Mouse (Mus musculus) c-Kit-positive CD71-negative TER-119-negative erythroid progenitor cells, embryonic 14.5 days (primary cell): ENCODE data around the gene Tenm1.

Experiments used
- DNase-seq: peaks from one replicate; pipeline ENCODE4 v3.0.0-alpha.2; 2013; ENCODE audit warnings: low read depth

Tenm1 gene

DNA sequence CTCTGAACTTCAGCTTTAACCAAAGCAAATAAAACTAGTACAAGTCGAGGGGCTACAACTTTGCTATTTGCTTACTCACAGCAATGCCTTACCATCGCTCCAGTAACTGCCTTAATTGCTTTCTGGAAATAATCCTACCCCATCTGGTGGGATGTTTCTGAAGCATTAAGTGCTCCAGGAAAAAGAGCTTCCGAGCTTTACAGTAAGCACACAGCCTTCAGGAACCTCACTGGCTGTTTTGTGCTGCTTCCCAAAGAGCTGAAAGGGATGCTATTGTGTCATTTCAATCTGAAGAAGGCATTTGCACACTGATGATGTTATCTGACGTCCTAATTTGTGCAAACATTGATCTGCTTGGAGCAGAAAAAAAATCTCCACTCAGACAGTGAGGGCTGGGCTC is 647.4 kb downstream of the Tenm1 start:
- DNase-seq: no peak

DNA sequence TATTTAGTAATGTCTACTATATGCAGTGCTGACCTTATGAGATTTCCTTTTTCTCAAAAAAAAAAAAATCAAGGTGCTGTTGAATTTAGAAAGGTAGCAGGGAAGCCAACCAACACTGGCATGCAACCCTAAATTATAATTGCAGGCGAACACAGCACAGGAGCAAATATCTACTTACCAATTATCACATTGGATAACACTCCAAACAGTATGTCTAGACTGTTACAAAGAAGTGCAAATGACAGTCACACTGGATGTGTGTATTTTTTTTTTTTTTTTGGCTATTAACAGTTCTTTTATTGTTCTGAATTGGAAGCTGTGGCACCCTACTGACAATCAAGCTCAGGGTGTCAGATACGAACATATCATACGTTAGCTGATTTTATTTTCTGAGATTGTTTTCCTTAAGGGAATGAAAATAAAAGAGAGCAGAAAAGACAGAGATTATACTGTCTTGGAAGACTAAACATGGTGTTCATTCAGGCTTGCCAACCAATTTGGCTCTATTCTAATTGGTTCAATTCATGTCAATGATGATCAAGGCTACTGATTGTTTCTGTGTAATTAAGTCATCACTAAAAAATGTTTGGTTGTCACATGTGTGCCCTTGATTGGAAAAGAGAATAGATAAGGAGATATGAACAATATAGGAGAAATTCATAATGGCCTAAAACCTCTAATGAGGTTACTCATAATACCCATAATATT is 710.7 kb downstream of the Tenm1 start:
- no peak for DNase-seq

GRCm38 (mm10) chrX:42700291-42700690 is 728.6 kb downstream of the Tenm1 start:
- no peak for DNase-seq

DNA sequence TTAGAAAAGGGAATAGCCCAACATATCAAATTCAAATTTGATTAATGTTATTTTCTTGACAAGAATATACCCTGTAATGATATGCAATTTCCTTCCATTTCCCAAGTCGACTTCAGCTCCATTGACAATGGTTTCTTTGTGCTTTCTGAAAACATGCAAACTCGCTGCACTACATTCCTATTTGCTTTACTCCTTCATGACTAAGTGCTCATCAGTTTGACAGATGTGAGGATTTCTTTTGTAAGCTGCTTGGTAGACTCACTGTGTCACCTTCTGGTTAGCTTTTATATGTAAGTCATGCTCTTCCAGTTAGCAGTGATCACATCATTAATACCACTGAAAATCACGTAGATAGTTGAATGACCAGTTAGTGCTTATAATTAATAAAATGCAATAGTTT is 781.8 kb downstream of the Tenm1 start:
- no peak for DNase-seq

- DNase-seq: no peak
Observed at GRCm38 (mm10) chrX:42580521-42580920, 848.4 kb downstream of the Tenm1 start.

GRCm38 (mm10) chrX:42558683-42559082 is 870.2 kb downstream of the Tenm1 start:
- DNase-seq: no peak

DNA sequence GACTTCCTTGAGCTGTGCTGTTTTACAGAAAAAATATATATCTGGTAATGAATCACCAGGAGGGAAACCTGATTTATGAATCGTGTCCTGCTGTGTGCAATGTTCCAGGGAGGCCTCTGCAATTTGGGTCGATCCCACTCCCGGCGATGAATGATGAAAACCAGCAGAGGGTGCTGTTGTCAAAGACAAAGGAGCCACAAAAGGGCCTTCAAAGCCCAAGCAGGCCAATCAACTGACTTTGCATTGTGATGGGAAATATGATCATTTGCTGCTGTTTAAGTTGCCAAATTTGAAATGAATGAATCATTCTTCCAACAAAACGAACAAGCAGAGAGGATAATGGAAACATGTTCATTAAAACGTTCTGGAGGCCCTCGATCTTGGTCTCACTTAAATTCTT is 871.6 kb downstream of the Tenm1 start:
- DNase-seq: peak; percentile 13

DNA sequence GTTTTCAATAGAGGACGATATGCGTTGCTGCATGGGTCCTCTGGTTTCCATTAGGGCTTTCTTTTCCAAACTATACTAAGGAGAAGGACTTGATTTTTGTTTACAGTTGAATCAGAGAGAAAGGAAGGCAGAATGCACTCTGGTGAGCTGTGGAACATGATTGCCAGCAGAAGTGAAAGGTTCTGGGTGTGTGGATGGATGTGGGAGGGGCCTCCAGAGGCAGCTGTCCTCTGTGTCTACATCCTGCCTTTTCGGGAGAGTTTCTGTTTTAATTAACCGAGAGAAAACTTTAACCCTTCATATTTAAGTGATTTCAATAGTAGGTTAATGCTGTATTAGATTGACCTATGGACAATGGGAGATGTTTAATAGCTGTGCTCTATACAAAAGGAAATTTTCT is 880.4 kb downstream of the Tenm1 start:
- DNase-seq: no peak

DNA sequence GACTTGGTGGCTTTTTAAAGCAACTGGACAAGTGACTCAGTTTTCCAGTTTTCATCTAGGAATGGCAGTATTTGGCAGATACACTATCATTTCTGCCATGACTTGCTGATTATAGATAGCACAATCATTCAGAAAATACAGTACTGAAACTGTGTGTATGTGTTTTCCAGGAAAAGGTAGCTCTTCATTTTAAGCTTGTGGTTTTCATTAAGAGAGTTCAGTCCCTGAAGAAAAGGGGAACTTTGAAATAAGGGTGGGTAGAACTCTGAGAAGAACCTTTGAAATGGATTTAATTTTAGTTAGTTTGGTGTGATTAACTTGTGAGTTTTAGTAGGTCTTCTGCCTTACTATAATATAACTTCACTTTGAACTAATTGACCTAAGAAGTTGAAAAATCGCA is 883.9 kb downstream of the Tenm1 start:
- no peak for DNase-seq

DNA sequence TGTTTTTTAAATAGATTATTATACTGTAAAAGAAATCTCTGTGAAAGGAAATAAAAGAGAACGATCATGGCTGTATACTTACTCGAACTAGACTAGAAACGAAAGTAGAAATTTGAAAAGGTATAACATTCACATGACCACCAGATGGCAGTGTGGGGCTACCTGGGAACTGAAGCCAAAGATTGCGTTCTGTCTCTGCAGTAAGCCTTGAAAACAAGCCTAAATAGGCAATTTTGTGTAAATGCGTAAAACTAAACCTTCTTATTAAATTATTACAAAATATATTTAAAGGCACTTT is 888.2 kb downstream of the Tenm1 start:
- peak; percentile 52 for DNase-seq

DNA sequence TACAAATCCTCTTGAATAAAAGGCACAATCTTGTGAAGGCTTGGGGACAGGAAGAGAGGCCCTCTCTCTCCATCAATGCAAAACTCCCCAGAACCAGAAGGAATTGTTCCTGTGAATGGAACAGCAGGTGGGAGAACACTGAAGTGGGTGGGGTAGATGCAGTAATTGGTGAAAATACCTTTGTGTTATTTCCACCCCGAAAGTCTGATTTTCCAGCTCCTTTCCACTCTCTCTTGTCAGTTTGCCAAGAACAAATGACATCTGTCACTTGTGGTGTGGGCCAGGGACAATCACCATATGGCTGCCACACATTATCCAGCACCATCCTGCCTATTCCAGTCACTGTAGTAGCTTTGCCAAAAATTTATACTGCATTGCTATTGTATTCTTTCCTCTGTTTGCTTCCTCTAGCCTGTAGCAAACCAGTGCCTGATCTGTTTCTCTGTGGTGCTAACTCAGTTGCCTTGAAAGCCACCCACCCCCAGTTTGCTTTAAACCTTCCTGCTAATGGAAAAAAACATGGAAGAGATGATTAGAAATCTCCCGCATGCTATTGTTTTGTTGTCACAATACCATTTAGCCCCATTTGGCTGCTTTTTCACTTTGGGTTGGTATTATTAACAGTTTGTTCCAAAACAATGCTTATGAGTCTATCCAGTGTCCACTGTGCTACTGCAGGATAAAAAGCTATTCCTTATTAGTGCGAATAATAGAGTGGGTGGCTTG is 888.7 kb downstream of the Tenm1 start:
- no peak for DNase-seq

DNA sequence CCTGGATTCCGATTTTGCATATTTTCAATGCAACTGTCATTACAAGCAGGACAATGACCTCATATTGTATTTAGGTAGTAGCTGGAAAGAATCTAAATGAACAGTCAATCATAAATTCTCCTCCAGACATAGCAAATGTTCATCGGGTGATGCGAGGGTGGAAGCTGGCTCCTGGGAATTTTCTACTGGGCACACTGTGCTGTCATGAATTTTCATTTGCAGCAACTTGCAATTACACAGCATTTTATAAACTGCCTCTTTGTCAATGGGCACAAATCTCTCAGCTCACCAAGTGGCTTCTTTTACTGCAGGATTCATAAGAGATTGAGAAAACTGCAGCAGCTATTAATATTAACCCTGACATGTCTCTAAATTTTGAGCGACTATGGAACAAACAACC is 898.2 kb downstream of the Tenm1 start:
- no peak for DNase-seq

DNA sequence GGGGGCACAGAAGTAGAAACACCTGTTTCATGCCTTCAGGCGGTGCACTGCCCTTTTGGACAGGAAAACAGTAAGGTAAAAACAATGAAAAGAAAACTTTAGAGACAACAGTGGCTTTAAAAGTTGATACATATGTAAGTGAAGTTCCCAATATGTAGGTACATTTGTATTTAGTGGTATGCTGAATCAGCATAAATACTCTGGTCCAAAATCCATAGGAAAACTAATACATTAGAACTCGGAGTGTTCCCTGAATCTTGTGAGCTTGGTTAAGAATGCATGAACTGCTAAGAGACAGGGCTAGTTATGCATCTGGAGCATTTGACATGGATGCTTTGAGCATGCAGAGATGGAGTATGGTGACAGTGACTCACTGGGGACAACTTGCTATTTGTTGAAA is 906.1 kb downstream of the Tenm1 start:
- DNase-seq: no peak

GRCm38 (mm10) chrX:42512567-42512966 is 916.4 kb downstream of the Tenm1 start:
- no peak for DNase-seq

- no peak for DNase-seq
Observed at GRCm38 (mm10) chrX:42511105-42511504, 917.8 kb downstream of the Tenm1 start.

DNA sequence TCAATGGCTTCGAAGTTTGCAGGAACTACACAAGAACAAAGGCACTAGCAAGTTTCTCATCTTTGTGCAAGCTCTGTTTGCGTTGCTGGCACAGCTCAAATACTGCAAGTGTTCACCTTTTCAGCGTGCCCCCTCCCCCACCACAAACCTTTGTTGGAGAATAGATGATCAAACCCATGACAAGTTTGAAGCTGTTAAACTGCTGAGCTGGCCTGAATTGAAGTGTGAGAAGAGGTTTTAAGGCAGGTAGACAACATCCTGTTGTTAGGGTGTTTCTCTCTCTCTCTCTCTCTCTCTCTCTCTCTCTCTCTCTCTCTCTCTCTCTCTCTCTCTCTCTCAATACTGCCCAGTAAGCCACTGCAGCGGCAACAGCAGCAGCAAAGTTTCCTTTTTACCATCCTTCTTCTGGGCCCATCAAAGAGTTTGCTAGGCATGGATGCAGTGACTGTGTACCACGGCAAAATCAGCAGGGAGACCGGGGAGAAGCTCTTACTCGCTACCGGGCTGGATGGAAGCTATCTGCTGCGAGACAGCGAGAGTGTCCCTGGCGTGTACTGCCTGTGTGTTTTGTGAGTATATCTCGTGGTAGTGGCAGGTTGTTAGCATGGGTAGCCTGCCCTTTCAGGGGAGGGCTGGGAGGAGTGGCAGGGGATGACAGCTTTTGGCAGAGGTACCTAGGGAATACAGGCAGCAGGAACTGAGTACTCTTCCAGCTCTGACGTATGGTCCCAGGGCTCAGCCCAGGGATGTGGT is 926.5 kb downstream of the Tenm1 start, which contains the start of gene Sh2d1a:
Gene Sh2d1a, plus strand, starts transcription at position 163 of the 753 bp plus-strand sequence.
- DNase-seq: no peak

DNA sequence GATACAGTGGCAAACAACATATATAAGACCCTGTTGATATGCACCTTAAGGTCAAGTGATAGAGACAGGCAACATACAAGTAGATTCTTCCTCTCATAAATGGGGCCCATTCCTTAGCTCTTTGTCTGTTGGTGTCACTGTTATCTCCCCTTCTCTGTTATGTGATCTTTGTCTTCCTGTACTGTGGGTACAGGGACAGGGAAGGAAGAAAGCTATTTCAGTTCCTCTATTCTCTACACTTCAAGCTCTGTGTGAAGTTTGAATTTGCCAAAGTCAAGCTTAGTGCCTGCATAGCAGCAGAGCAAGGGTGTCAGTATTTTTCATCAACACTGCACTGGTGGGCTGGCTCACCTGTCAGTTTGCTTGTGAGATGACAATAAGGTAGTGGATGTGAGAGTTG is 928.4 kb downstream of the Tenm1 start:
- no peak for DNase-seq

- no peak for DNase-seq
Observed at GRCm38 (mm10) chrX:42490336-42490735, 938.6 kb downstream of the Tenm1 start.

DNA sequence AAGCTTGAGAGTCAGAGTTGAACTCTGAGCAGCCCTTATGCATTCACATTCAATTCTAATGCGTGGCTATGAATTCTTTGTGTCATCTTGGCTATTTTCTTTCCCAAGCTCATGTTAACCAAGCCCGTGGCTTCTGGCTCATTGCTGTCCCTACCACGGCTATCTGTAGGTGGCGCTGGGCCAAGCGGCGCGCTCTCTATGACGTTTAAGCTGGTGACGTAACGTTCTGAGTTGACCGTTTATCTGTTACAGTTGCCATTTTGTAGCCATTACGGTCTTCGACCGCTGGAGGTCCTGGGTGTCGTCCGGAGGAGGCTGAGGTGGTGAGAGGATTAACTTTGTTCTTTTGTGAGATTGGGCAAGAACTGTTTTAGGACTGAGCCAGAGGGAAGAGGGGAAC is 939.5 kb downstream of the Tenm1 start, which contains the start of gene Tex13c2:
Gene Tex13c2, plus strand, starts transcription at position 246 of the 400 bp plus-strand sequence.
- DNase-seq: no peak
